Mouse (Mus musculus) heart, embryonic 14.5 days (tissue): ENCODE results near the gene AW209491. TPM values are rescaled to one million over a fixed set of nuclear protein-coding genes. Genes with fewer than 3 reads are reported as not detected.

Source experiments
- ATAC-seq: fragments of 200-750 bp; cut with Nextera tagmentation; 2 replicates; pipeline ENCODE4 v1.8.0; 2017; ENCODE audit warnings: low read depth, moderate TSS enrichment; ENCODE audit not compliant: insufficient number of reproducible peaks, insufficient read depth, low FRiP score
- H3K27ac ChIP-seq, 2 experiments: fragments of 200-500 bp in 1 of 2; fragments of 300-500 bp in 1 of 2; sonication (generic) in 1 of 2; replicated peaks in 1 of 2; 2 replicates each; pipeline ENCODE4 v1.5.1; 2012 to 2014; ENCODE audit warnings: low read depth in 2 of 2, low read length in 2 of 2, control low read depth in 1 of 2, mild to moderate bottlenecking in 1 of 2, mixed read lengths in 1 of 2; ENCODE audit not compliant: control insufficient read depth in 1 of 2, insufficient read depth in 1 of 2
- H3K27me3 ChIP-seq: fragments of 300-500 bp; sonication (generic); 2 replicates; pipeline ENCODE4 v1.6.1; 2014; ENCODE audit warnings: mild to moderate bottlenecking, low read length, control low read depth; ENCODE audit not compliant: control insufficient read depth, insufficient read depth
- H3K36me3 ChIP-seq: fragments of 300-500 bp; sonication (generic); 2 replicates; pipeline ENCODE4 v1.6.1; 2014; ENCODE audit warnings: mild to moderate bottlenecking, control low read depth, low read length, mixed read lengths; ENCODE audit not compliant: control insufficient read depth, insufficient read depth
- H3K4me1 ChIP-seq, 2 experiments: fragments of 200-500 bp in 1 of 2; fragments of 300-500 bp in 1 of 2; sonication (generic) in 1 of 2; 2 replicates each; pipeline ENCODE4 v1.6.1; 2012 to 2014; ENCODE audit warnings: low read length in 2 of 2, control low read depth in 1 of 2, mixed read lengths in 1 of 2; ENCODE audit not compliant: control insufficient read depth in 2 of 2, insufficient read depth in 2 of 2
- H3K4me2 ChIP-seq: fragments of 300-500 bp; sonication (generic); 2 replicates; pipeline ENCODE4 v1.6.1; 2014; ENCODE audit warnings: mild to moderate bottlenecking, low read length
- H3K4me3 ChIP-seq, 2 experiments: fragments of 200-500 bp in 1 of 2; fragments of 300-500 bp in 1 of 2; sonication (generic) in 1 of 2; 2 replicates each; pipeline ENCODE4 v1.5.1; 2012 to 2014; ENCODE audit warnings: low read length in 2 of 2, mild to moderate bottlenecking in 2 of 2, control low read depth in 1 of 2, low read depth in 1 of 2, moderate library complexity in 1 of 2; ENCODE audit not compliant: control insufficient read depth in 1 of 2, insufficient read depth in 1 of 2
- H3K9ac ChIP-seq: fragments of 300-500 bp; sonication (generic); 2 replicates; pipeline ENCODE4 v1.6.1; 2014; ENCODE audit warnings: mild to moderate bottlenecking, low read length
- H3K9me3 ChIP-seq: fragments of 300-500 bp; sonication (generic); 2 replicates; pipeline ENCODE4 v1.6.1; 2016; ENCODE audit warnings: low read length, control low read depth; ENCODE audit not compliant: control insufficient read depth
- WGBS: fragments of 180-500 bp; shearing (Covaris S2); extraction: QIAGEN DNeasy Blood & Tissue Kit; methylation state at CpG from one replicate; pipeline ENCODE4 v1.1.7; 2014; 5-methylcytosine and 5-hydroxymethylcytosine counted together
- polyA plus RNA-seq: library from polyadenylated mRNA; unstranded; fragments of >200 nt; fragmentation: Nextera tagmentation; extraction: Ambion mirVana; gene quantifications from 2 replicates; pipeline ENCODE4 v1.2.1, GENCODE M21; 2014

Gene AW209491
- polyA plus RNA-seq: 16.6 and 18.8 TPM in 2 replicates

GRCm38 (mm10) chr13:14629726-14630641 is at the start of gene AW209491:
TSS of gene AW209491 (plus strand) at chr13:14630154.
- Histone ChIP-seq H3K27ac (peak within 1 kb of the TSS; percentile 50 to 72), H3K9me3 (no peaks in the 10 kb centered on the region), H3K9ac (peak within 1 kb of the TSS; percentile 79), H3K4me2 (peak within 1 kb of the TSS; percentile 71), H3K4me3 (peak within 1 kb of the TSS; percentile 62 to 70), H3K36me3 (peaks cover 32% of the 10 kb centered on the region), H3K27me3 (no peaks in the 10 kb centered on the region), H3K4me1 (peaks cover 0 to 2% of the 10 kb centered on the region in 2 experiments; a peak in 2 of 4 replicates)
- WGBS: under 1% methylated on average over 29 of the region's 29 CpGs
- peak; percentile 94 for ATAC-seq

GRCm38 (mm10) chr13:14580392-14580791 is 49.6 kb upstream of the AW209491 start:
- Histone ChIP-seq H3K9me3 (no peaks in the 10 kb centered on the region), H3K27me3 (no peaks in the 10 kb centered on the region), H3K36me3 (no peaks in the 10 kb centered on the region), H3K4me2 (no peak overlapping the region), H3K4me1 (no peaks in the 10 kb centered on the region), H3K9ac (no peak overlapping the region), H3K4me3 (no peak overlapping the region), H3K27ac (no peak overlapping the region)
- 68% methylated on average over 3 of the region's 3 CpGs for WGBS
- ATAC-seq: no peak

GRCm38 (mm10) chr13:14602744-14603143 is 27.2 kb upstream of the AW209491 start:
- Histone ChIP-seq H3K4me1 (no peaks in the 10 kb centered on the region), H3K27me3 (no peaks in the 10 kb centered on the region), H3K36me3 (no peaks in the 10 kb centered on the region), H3K27ac (no peak overlapping the region), H3K4me3 (no peak overlapping the region), H3K4me2 (no peak overlapping the region), H3K9ac (no peak overlapping the region), H3K9me3 (no peaks in the 10 kb centered on the region)
- ATAC-seq: no peak
- WGBS: 86% methylated on average over 2 of the region's 2 CpGs

GRCm38 (mm10) chr13:14607616-14608015 is 22.3 kb upstream of the AW209491 start:
- no peak for ATAC-seq
- Histone ChIP-seq H3K4me1 (peaks cover 0 to 6% of the 10 kb centered on the region in 2 experiments; a peak in 2 of 4 replicates), H3K27ac (no peak overlapping the region), H3K9me3 (no peaks in the 10 kb centered on the region), H3K27me3 (no peaks in the 10 kb centered on the region), H3K4me3 (no peak overlapping the region), H3K9ac (no peak overlapping the region), H3K4me2 (no peak overlapping the region), H3K36me3 (peaks cover 24% of the 10 kb centered on the region)

- Histone ChIP-seq H3K36me3 (peaks cover 38% of the 10 kb centered on the region), H3K27me3 (no peaks in the 10 kb centered on the region), H3K4me2 (peak overlapping the region; percentile 76), H3K27ac (peak overlapping the region; percentile 29 to 80; a peak in 3 of 4 replicates), H3K4me1 (peaks cover 0 to 6% of the 10 kb centered on the region in 2 experiments; a peak in 2 of 4 replicates), H3K9me3 (no peaks in the 10 kb centered on the region), H3K4me3 (peak overlapping the region; percentile 81 to 100), H3K9ac (peak overlapping the region; percentile 80)
- WGBS: 5% methylated on average over 10 of the region's 10 CpGs
- ATAC-seq: peak; percentile 42; the same call in 1 of the 2 replicates
Observed at GRCm38 (mm10) chr13:14612463-14612862, 17.5 kb upstream of the AW209491 start.

GRCm38 (mm10) chr13:14612926-14613529 is 16.9 kb upstream of the AW209491 start, which contains the start of the genes Mrpl32 and Psma2:
TSS of gene Mrpl32 (minus strand) at chr13:14613165.
TSS of gene Psma2 (plus strand) at chr13:14613240.
- H3K9me3 ChIP-seq: no peaks in the 10 kb centered on the region
- peak within 1 kb of the TSS; percentile 30 to 80 for H3K27ac ChIP-seq
- no peaks in the 10 kb centered on the region for H3K27me3 ChIP-seq
- peak within 1 kb of the TSS; percentile 84 for H3K4me2 ChIP-seq
- ATAC-seq: peak; percentile 100
- peak within 1 kb of the TSS; percentile 88 for H3K9ac ChIP-seq
- peak within 1 kb of the TSS; percentile 81 to 100 for H3K4me3 ChIP-seq
- H3K36me3 ChIP-seq: peaks cover 43% of the 10 kb centered on the region
- WGBS: 0% methylated on average over 42 of the region's 42 CpGs
- peaks cover 0 to 6% of the 10 kb centered on the region in 2 experiments; a peak in 2 of 4 replicates for H3K4me1 ChIP-seq

GRCm38 (mm10) chr13:14613553-14613952 is 16.4 kb upstream of the AW209491 start:
- ATAC-seq: no peak
- H3K4me1 ChIP-seq: peaks cover 0 to 6% of the 10 kb centered on the region in 2 experiments; a peak in 2 of 4 replicates
- 1% methylated on average over 9 of the region's 9 CpGs for WGBS
- peak overlapping the region; percentile 81 to 96 for H3K4me3 ChIP-seq
- H3K36me3 ChIP-seq: peaks cover 46% of the 10 kb centered on the region
- no peaks in the 10 kb centered on the region for H3K9me3 ChIP-seq
- H3K9ac ChIP-seq: peak overlapping the region; percentile 88
- peak overlapping the region; percentile 30 to 38; a peak in 3 of 4 replicates for H3K27ac ChIP-seq
- H3K4me2 ChIP-seq: peak overlapping the region; percentile 84
- no peaks in the 10 kb centered on the region for H3K27me3 ChIP-seq
